Mouse (Mus musculus) inflammation-experienced regulatory T-cells, adult 16 weeks (primary cell): ENCODE data around the gene Fermt1. TPM values are rescaled to one million over a fixed set of nuclear protein-coding genes. Genes with fewer than 3 reads are reported as not detected.

ENCODE experiments used
- polyA plus RNA-seq: library from polyadenylated mRNA; unstranded; fragments of 100-300 nt; shearing (Covaris generic); gene quantifications from one replicate; pipeline ENCODE4 v1.2.1, GENCODE M21; 2017

Gene Fermt1
- polyA plus RNA-seq = not detected

GRCm38 (mm10) chr2:132945326-132946207 lies at the start of gene Fermt1:
Gene Fermt1 (minus strand): TSS chr2:132945906.

GRCm38 (mm10) chr2:132880844-132881645 lies 64.7 kb downstream of the Fermt1 start, which contains the start of gene Lrrn4:
Gene Lrrn4 (minus strand): TSS chr2:132880891.

Other genes starting within 250 kb of the Fermt1 start
- gene Chgb, start 164.6 kb downstream of the Fermt1 start, polyA plus RNA-seq = not detected
- gene Trmt6, start 129.9 kb downstream of the Fermt1 start, polyA plus RNA-seq = 54.9 TPM
- 2.3 TPM for gene Mcm8, start 129.8 kb downstream of the Fermt1 start, polyA plus RNA-seq
- gene Crls1, start 99.2 kb downstream of the Fermt1 start, polyA plus RNA-seq = 0.98 TPM
- 1.2 TPM for gene Lrrn4, start 65.0 kb downstream of the Fermt1 start, polyA plus RNA-seq